Mouse (Mus musculus) liver, embryonic 11.5 days (tissue): ENCODE measurements around the gene Ipp. TPM values are rescaled to one million over a fixed set of nuclear protein-coding genes. Genes with fewer than 3 reads are reported as not detected.
A peak's percentile ranks its signal among the peaks of the same experiment; 100 is the strongest.

Source experiments
- ATAC-seq: fragments of 200-750 bp; cut with Nextera tagmentation; replicated peaks from 2 replicates; pipeline ENCODE4 v1.8.0; 2017; ENCODE audit warnings: moderate number of reproducible peaks, mild to moderate bottlenecking, moderate TSS enrichment, moderate library complexity; ENCODE audit not compliant: low FRiP score
- DNase-seq: peaks from one replicate; pipeline ENCODE4 v3.0.0-alpha.2; 2017; ENCODE audit warnings: low spot score
- H3K27ac ChIP-seq: fragments of 300-500 bp; sonication (generic); 2 replicates; pipeline ENCODE4 v1.5.1; 2014; ENCODE audit warnings: mild to moderate bottlenecking, low read depth, low read length, control low read depth
- H3K27me3 ChIP-seq: fragments of 300-500 bp; sonication (generic); replicated peaks from 2 replicates; pipeline ENCODE4 v1.6.1; 2014; ENCODE audit warnings: low read length, mixed read lengths; ENCODE audit not compliant: control insufficient read depth, insufficient read depth
- H3K36me3 ChIP-seq: fragments of 300-500 bp; sonication (generic); 2 replicates; pipeline ENCODE4 v1.6.1; 2014; ENCODE audit warnings: mild to moderate bottlenecking, low read length, moderate library complexity, mixed read lengths; ENCODE audit not compliant: control insufficient read depth, insufficient read depth
- H3K4me1 ChIP-seq: fragments of 300-500 bp; sonication (generic); replicated peaks from 2 replicates; pipeline ENCODE4 v1.6.1; 2014; ENCODE audit warnings: low read length, mixed read lengths; ENCODE audit not compliant: control insufficient read depth, insufficient read depth
- H3K4me2 ChIP-seq: fragments of 300-500 bp; sonication (generic); 2 replicates; pipeline ENCODE4 v1.6.1; 2014; ENCODE audit warnings: mild to moderate bottlenecking, control low read depth, moderate library complexity
- H3K4me3 ChIP-seq: fragments of 300-500 bp; sonication (generic); 2 replicates; pipeline ENCODE4 v1.5.1; 2014; ENCODE audit warnings: low read depth, low read length, control low read depth
- H3K9ac ChIP-seq: fragments of 300-500 bp; sonication (generic); 2 replicates; pipeline ENCODE4 v1.6.1; 2014; ENCODE audit warnings: low read depth, low read length, control low read depth
- H3K9me3 ChIP-seq: fragments of 300-500 bp; sonication (generic); 2 replicates; pipeline ENCODE4 v1.6.1; 2016; ENCODE audit warnings: low read length, inconsistent platforms, mixed read lengths; ENCODE audit not compliant: control insufficient read depth
- WGBS: fragments of 180-500 bp; shearing (Covaris S2); extraction: QIAGEN DNeasy Blood & Tissue Kit; methylation state at CpG from one replicate; pipeline ENCODE4 v1.1.7; 2014; 5-methylcytosine and 5-hydroxymethylcytosine counted together
- polyA plus RNA-seq: library from polyadenylated mRNA; unstranded; fragments of >200 nt; fragmentation: Nextera tagmentation; extraction: Ambion mirVana; gene quantifications from 2 replicates; pipeline ENCODE4 v1.2.1, GENCODE M21; 2014

Gene Ipp
- polyA plus RNA-seq, result 8.5 and 9.6 TPM in 2 replicates

DNA sequence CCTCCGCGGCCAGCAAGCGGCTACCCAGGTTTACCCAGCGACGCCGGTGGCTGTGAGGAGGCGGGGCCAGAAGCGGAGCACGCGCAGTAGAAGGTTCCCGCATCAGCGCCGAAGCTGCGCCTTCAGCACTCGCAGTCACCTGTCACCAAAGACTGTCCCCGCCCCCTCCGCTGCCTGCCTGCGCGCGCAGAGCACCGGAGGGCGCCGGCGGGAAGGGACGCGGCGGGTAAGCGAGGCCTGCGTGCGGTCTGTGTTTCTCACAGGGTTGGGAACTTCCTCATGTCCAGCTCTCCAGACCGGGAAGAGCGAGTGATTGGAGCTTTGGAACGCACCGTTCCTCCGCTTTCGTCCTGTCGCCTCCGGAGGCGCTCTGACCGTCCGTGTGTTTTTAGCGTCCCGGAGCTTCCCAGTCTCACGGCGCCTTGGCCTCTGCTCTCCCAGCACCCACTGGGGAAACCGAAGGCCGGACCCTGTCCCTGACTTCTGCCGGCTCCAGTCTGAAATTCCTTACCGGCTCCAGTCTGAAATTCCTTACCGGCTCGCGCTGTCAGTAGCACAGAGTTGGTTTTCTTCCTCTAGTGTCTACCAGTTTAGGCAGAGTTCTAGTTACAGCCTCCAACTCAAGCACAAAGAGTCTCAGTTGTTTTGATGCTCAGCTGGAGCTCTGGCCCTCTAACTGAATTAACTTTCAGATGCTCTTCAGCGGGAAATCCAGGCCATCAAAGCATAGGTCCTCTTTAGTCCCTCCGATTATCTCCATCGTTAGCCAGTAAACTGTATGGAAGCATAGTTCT, at the start of gene Ipp:
TSS of gene Ipp (plus strand) at position 125 of the 794 bp plus-strand sequence.
- peak; percentile 93 for DNase-seq
- peak within 1 kb of the TSS; percentile 82 for H3K4me2 ChIP-seq
- under 1% methylated on average over 55 of the region's 55 CpGs for WGBS
- peak; percentile 97 for ATAC-seq
- H3K27ac ChIP-seq, result peak within 1 kb of the TSS; percentile 91
- no peaks in the 10 kb centered on the region for H3K27me3 ChIP-seq
- peak within 1 kb of the TSS; percentile 73 for H3K4me3 ChIP-seq
- H3K9me3 ChIP-seq, result no peaks in the 10 kb centered on the region
- H3K9ac ChIP-seq, result peak within 1 kb of the TSS; percentile 91
- H3K36me3 ChIP-seq, result peaks cover 4% of the 10 kb centered on the region; the same call in 1 of the 2 replicates
- H3K4me1 ChIP-seq, result 0 out of 2 replicates have a peak, but pooled peaks cover 3% of the 10 kb centered on the region

DNA sequence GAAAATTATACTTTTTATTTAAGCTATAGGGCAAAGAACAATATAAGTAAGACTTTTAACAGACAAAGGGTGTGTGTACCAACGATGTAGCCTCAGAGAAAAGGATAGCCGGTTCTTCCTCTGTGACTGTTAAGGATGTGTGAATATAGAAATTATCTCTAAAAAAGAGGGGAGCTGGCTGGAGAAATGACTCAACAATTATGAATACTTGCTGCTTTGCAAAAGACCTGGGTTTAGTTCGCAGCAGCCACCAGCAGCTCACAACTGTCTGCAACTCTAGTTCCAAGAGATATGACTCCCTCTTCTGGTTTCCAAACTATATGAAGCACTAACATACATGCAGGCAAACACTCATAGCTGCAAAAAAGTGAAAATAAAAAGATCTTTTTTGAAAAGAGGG, 45.4 kb upstream of the Ipp start:
- Histone ChIP-seq H3K4me2 (no peak overlapping the region), H3K9me3 (no peaks in the 10 kb centered on the region), H3K4me1 (peaks cover 9% of the 10 kb centered on the region), H3K4me3 (no peak overlapping the region), H3K9ac (no peak overlapping the region), H3K36me3 (no peaks in the 10 kb centered on the region), H3K27me3 (no peaks in the 10 kb centered on the region), H3K27ac (no peak overlapping the region)
- WGBS, result 94% methylated on average over 3 of the region's 3 CpGs
- DNase-seq (no peak), ATAC-seq (no peak)

DNA sequence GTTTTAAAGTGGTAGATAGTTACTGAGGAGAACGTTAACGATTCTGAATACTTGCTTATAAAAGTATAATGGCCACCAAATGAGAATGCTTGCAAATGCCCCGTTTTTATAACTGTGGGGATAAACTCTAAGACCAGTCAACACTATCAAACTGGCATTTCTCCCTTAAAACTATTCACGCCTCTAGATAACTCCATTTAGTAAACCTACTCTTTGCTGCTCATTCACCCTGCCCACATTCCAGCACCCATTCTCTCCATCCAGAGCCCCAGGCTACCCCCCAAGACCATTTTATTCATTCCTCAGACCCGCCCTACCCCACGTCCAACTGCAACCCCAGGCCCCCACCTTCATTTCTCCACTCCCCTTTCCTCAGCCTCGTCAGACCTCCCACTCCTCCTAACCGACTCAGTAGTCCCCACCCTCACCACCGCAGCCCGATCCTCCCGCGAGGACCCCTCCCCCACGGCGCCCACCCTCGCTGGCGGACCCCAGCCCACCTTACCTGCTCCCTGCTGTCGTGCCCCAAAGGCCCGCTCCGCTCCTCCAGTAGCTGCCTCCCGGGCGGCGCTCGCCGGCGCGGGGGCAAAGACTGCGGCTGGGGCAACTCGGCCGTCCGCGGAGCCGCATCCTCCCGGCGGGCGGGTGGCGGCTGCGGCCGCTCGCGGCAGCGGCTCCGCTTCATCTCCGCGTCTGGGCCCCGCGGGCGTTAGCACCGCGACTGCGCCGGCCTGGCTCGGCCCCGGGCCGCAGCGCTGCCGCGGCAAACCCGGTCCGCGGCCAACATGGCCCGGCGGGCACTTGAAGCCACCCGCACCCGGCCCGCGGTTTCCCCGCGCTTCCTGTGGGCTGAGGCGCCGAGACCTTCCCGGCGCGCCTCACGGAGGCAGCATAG, 43.9 kb upstream of the Ipp start:
- Histone ChIP-seq H3K36me3 (no peaks in the 10 kb centered on the region), H3K4me1 (peaks cover 9% of the 10 kb centered on the region), H3K27ac (peak overlapping the region; percentile 76), H3K4me3 (peak overlapping the region; percentile 90), H3K9ac (peak overlapping the region; percentile 92), H3K4me2 (peak overlapping the region; percentile 76), H3K9me3 (no peaks in the 10 kb centered on the region), H3K27me3 (no peaks in the 10 kb centered on the region)
- WGBS, result under 1% methylated on average over 73 of the region's 74 CpGs
- ATAC-seq (peak; percentile 56), DNase-seq (peak; percentile 74)

DNA sequence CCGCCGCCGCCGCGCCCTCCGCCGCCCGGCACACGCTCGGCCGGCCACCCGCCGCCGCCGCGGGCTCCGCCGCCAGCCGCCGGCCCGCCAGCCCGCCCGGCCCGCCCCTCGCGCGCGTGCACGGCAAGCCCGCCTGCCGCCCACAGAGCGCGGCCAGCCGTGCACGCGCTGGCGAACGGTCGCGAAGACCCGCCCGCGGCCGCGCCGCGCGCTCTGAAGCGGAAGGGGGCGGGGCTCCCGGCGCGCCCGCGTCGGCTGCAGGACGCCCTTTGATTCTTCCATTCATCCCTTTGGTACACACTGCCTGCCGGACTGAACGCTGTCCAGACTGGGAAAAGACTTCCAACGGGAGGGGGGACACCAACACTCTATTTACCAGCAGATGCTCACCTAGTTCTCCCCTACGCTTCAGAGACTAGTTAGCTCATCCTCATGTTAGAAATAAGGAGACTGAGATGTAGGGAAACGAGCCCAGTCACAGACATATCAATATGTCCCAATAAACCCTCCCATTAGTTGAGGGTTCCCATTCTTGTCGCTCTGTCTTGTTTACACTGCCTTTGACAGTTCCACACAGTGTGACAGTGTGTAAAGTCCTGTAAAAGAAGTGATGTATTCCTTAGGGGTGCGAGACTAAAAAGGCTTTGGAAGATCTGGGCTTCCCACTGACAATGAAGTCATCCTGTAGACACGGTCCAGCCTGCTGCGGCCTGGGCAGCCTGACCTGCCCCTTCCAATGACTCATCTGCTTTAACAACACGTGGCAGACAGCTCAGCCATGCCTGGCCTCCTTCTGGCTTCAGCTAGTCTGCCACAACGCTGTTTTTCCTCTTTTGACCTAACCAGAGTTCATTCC, 43.0 kb upstream of the Ipp start, which contains the start of gene Mast2:
TSS of gene Mast2 (minus strand) at position 58 of the 856 bp plus-strand sequence.
- 3% methylated on average over 46 of the region's 68 CpGs for WGBS
- ATAC-seq (peak; percentile 87), DNase-seq (peak; percentile 80)

DNA sequence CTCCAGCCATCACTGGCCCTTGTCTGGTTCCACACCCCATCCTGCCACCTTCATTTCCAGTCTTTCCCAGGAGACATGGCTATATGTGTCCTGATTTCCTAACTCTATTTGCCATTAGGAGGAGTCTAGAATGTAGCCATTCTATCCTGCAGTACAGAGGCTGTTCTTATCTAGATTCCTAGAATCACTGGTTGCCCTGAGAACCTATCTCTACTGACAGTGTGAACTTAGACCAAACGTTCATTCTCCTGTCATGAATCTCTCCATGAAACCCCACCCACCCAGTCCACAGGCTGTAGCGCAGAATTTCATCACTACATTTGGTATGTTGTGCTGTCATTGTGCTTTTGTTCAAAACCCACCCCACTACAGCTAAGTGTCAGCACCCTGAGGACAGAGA, 26.0 kb upstream of the Ipp start:
- peaks cover 10% of the 10 kb centered on the region for H3K4me1 ChIP-seq
- no peaks in the 10 kb centered on the region for H3K27me3 ChIP-seq
- no peak overlapping the region for H3K4me3 ChIP-seq
- no peaks in the 10 kb centered on the region for H3K36me3 ChIP-seq
- peak; percentile 88 for ATAC-seq
- no peak for DNase-seq
- H3K4me2 ChIP-seq, result no peak overlapping the region
- H3K9ac ChIP-seq, result no peak overlapping the region
- no peak overlapping the region for H3K27ac ChIP-seq
- no peaks in the 10 kb centered on the region for H3K9me3 ChIP-seq
- WGBS, result 32% methylated on average over 2 of the region's 2 CpGs

More for the DNA sequence above, 43.0 kb upstream of the Ipp start, which contains the start of gene Mast2:
- peak within 1 kb of the TSS; percentile 92 for H3K9ac ChIP-seq
- no peaks in the 10 kb centered on the region for H3K27me3 ChIP-seq
- peaks cover 9% of the 10 kb centered on the region for H3K4me1 ChIP-seq
- H3K27ac ChIP-seq, result peak within 1 kb of the TSS; percentile 76
- H3K9me3 ChIP-seq, result no peaks in the 10 kb centered on the region
- no peaks in the 10 kb centered on the region for H3K36me3 ChIP-seq
- H3K4me2 ChIP-seq, result peak within 1 kb of the TSS; percentile 76
- H3K4me3 ChIP-seq, result peak within 1 kb of the TSS; percentile 90

DNA sequence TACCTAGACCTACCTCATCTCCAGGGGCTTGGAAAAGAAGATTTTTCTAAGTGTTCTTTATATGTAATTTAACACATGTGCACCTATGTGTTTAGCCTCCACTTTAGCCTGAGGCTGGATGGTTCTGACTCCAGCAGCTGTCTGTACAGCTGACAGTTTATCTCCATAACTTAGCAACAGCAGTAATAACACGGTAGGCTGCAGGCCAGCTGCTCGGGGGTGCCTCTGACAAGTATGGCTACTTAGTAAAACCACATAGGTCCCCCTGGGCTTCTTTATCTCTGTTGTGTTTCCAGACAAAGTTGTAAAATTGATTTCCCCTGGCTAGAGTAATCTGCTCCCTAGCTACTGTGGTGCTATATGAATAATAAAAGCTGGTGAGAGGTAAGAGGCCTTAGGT, 23.9 kb upstream of the Ipp start:
- no peaks in the 10 kb centered on the region for H3K36me3 ChIP-seq
- no peak overlapping the region for H3K4me2 ChIP-seq
- H3K4me3 ChIP-seq, result no peak overlapping the region
- no peaks in the 10 kb centered on the region for H3K27me3 ChIP-seq
- H3K9me3 ChIP-seq, result no peaks in the 10 kb centered on the region
- H3K4me1 ChIP-seq, result peaks cover 10% of the 10 kb centered on the region
- ATAC-seq, result peak; percentile 41; the same call in 1 of the 2 replicates
- 22% methylated on average over 2 of the region's 2 CpGs for WGBS
- H3K9ac ChIP-seq, result no peak overlapping the region
- no peak for DNase-seq
- H3K27ac ChIP-seq, result no peak overlapping the region

DNA sequence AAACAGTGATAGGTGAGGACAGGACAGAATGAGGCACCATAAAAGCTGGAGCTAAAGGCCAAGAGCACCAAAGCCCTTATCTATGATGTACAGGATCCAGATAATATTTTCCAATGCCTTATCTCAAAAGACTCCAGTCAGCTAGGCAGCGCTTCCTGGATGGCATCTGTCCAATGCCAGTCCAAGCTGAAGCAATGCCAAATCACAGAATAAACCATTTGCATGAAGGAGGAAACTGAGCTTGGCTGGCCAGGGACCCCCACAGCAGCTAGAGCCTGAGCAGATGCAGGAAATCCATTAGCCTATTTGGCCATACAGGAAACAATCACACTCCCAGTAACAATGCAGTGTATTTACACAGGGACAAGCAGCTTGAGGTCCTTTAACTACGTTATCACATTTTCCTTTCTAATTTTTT, 16.2 kb upstream of the Ipp start:
- 43% methylated on average over 2 of the region's 2 CpGs for WGBS
- DNase-seq, result no peak
- peaks cover 10% of the 10 kb centered on the region for H3K4me1 ChIP-seq
- no peak overlapping the region for H3K4me2 ChIP-seq
- H3K4me3 ChIP-seq, result no peak overlapping the region
- no peak overlapping the region for H3K9ac ChIP-seq
- H3K27ac ChIP-seq, result no peak overlapping the region
- ATAC-seq, result no peak
- H3K36me3 ChIP-seq, result no peaks in the 10 kb centered on the region
- H3K9me3 ChIP-seq, result no peaks in the 10 kb centered on the region
- H3K27me3 ChIP-seq, result no peaks in the 10 kb centered on the region

DNA sequence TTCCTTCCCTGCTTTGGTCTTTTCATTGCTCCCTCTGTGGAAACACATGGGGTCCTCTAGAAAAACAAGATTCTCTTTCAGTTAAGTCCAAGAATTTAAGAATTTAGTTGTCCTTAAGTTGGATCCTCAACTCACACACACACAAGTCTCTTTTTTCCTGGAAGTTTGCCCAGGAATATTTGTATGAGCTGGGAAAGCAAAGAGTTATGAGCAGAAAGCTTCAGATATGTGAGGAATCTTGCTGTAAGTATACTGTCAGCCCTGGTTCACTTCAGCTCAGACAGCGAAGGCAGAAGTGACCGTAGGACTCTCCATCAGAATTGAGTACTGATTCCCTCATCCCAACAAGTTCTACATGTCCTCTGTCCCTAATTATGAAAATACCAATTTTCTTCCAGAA, 15.5 kb upstream of the Ipp start:
- no peaks in the 10 kb centered on the region for H3K36me3 ChIP-seq
- no peak overlapping the region for H3K4me3 ChIP-seq
- no peak overlapping the region for H3K9ac ChIP-seq
- H3K4me1 ChIP-seq, result peaks cover 10% of the 10 kb centered on the region
- no peaks in the 10 kb centered on the region for H3K27me3 ChIP-seq
- no peaks in the 10 kb centered on the region for H3K9me3 ChIP-seq
- no peak for DNase-seq
- 75% methylated on average over 2 of the region's 2 CpGs for WGBS
- H3K27ac ChIP-seq, result no peak overlapping the region
- ATAC-seq, result no peak
- no peak overlapping the region for H3K4me2 ChIP-seq
